Mouse (Mus musculus) kidney, adult 2 months (tissue): ENCODE measurements around the gene Irf7.

Source experiments
- CTCF ChIP-seq: fragments of 200-500 bp; conservative IDR thresholded peaks from 2 replicates; pipeline ENCODE4 v1.5.1; 2011; ENCODE audit warnings: low read depth, mild to moderate bottlenecking, control low read depth, low read length, moderate library complexity, mixed read lengths; ENCODE audit not compliant: insufficient read depth, insufficient read length
- POLR2A ChIP-seq: fragments of 200-500 bp; IDR thresholded peaks from one replicate; pipeline ENCODE4 v1.6.1; 2011; ENCODE audit warnings: low read depth, low read length, control low read depth

GRCm38 (mm10) chr7:141263640-141264039, 2.6 kb downstream of the Irf7 start:
- TF ChIP-seq POLR2A (no peak), CTCF (no peak)
